Mouse (Mus musculus): ENCODE results near the gene Mocs3. TPM values are rescaled to one million over a fixed set of nuclear protein-coding genes. Genes with fewer than 3 reads are reported as not detected.
A peak's percentile ranks its signal among the peaks of the same experiment; 100 is the strongest.

The Mocs3 gene
- polyA plus RNA-seq, 1 experiment = not detected

- TF ChIP-seq CTCF (IDR thresholded peaks at IDR 0.05; ENCODE audit: insufficient read depth, low read depth, low read length) (no peak), POLR2A (IDR thresholded peaks at IDR 0.05; ENCODE audit: insufficient read depth, low read depth, low read length) (no peak)
- Histone ChIP-seq H3K27ac (ENCODE audit: insufficient read depth, low read depth, low read length) (no peak overlapping the region), H3K4me3 (ENCODE audit: insufficient read depth, low read depth, low read length) (peak overlapping the region; percentile 65), H3K4me1 (ENCODE audit: control insufficient read depth, insufficient read depth, low read length) (peaks cover 16% of the 10 kb centered on the region)
- 67% methylated on average over 33 of the region's 33 CpGs for WGBS
Measured at GRCm38 (mm10) chr2:168231471-168231829, 1.0 kb downstream of the Mocs3 start.

GRCm38 (mm10) chr2:168233286-168233685 lies 2.9 kb downstream of the Mocs3 start:
- 90% methylated on average over 5 of the region's 5 CpGs for WGBS

DNA sequence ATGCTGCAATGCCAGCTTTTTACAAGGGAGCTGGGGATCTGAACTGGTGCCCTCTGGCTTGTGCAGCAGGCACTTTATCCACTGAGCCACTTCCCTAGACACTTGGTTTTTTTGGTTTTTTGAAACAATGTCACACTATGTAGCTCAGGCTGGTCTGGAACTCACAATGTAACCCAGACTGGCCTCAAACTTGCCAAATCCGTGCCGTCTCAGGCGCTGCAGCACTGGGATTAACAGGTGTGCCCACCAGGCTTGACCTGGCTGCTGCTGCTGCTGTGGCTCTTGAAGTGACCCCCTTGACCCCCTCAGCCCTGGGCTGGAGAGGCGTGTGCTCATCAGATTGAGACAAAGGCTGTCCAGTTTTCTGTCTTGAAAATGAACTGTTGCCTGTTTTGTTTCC lies 7.9 kb downstream of the Mocs3 start:
- peaks cover 2% of the 10 kb centered on the region; the same call in 1 of the 2 replicates for H3K4me1 ChIP-seq (ENCODE audit: control insufficient read depth, insufficient read depth, low read length)
- no peak overlapping the region for H3K27ac ChIP-seq (ENCODE audit: insufficient read depth, low read depth, low read length)
- no peak overlapping the region for H3K4me3 ChIP-seq (ENCODE audit: insufficient read depth, low read depth, low read length)
- TF ChIP-seq CTCF (IDR thresholded peaks at IDR 0.05; ENCODE audit: insufficient read depth, low read depth, low read length) (no peak), POLR2A (IDR thresholded peaks at IDR 0.05; ENCODE audit: insufficient read depth, low read depth, low read length) (no peak)
- WGBS = 89% methylated on average over 4 of the region's 4 CpGs

More at GRCm38 (mm10) chr2:168233286-168233685, 2.9 kb downstream of the Mocs3 start:
- TF ChIP-seq CTCF (IDR thresholded peaks at IDR 0.05; ENCODE audit: insufficient read depth, low read depth, low read length) (no peak), POLR2A (IDR thresholded peaks at IDR 0.05; ENCODE audit: insufficient read depth, low read depth, low read length) (no peak)
- Histone ChIP-seq H3K4me3 (ENCODE audit: insufficient read depth, low read depth, low read length) (no peak overlapping the region), H3K27ac (ENCODE audit: insufficient read depth, low read depth, low read length) (no peak overlapping the region), H3K4me1 (ENCODE audit: control insufficient read depth, insufficient read depth, low read length) (peaks cover 16% of the 10 kb centered on the region)

- Histone ChIP-seq H3K4me3 (ENCODE audit: insufficient read depth, low read depth, low read length) (no peak overlapping the region), H3K4me1 (ENCODE audit: control insufficient read depth, insufficient read depth, low read length) (no peaks in the 10 kb centered on the region), H3K27ac (ENCODE audit: insufficient read depth, low read depth, low read length) (no peak overlapping the region)
- no peak for TF ChIP-seq CTCF (IDR thresholded peaks at IDR 0.05; ENCODE audit: insufficient read depth, low read depth, low read length)
- TF ChIP-seq POLR2A (IDR thresholded peaks at IDR 0.05; ENCODE audit: insufficient read depth, low read depth, low read length) = no peak
Measured at GRCm38 (mm10) chr2:168242841-168243240, 12.4 kb downstream of the Mocs3 start.

DNA sequence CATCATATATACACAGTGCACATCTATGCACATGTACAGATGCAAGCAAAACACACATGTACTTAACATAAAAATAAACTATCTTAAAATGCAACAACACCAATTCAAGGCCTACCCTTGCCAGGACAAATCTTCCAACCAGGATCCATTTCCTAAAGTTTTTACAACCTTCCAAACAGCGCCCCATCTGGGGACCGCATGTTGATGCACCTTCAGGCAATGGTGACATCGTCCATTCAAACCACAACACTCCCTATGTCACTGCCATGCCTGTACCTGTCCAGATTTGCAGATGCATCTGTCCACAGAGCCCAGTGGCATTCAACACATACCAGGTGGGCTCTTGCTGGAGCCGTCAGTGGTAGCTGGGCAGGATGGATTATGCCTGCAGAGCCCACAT lies 12.9 kb downstream of the Mocs3 start:
- H3K4me1 ChIP-seq (ENCODE audit: control insufficient read depth, insufficient read depth, low read length) = no peaks in the 10 kb centered on the region
- no peak for TF ChIP-seq POLR2A (IDR thresholded peaks at IDR 0.05; ENCODE audit: insufficient read depth, low read depth, low read length)
- no peak for TF ChIP-seq CTCF (IDR thresholded peaks at IDR 0.05; ENCODE audit: insufficient read depth, low read depth, low read length)
- 80% methylated on average over 4 of the region's 4 CpGs for WGBS

GRCm38 (mm10) chr2:168245571-168245970 lies 15.1 kb downstream of the Mocs3 start:
- TF ChIP-seq CTCF (IDR thresholded peaks at IDR 0.05; ENCODE audit: insufficient read depth, low read depth, low read length) (no peak), POLR2A (IDR thresholded peaks at IDR 0.05; ENCODE audit: insufficient read depth, low read depth, low read length) (no peak)
- Histone ChIP-seq H3K27ac (ENCODE audit: insufficient read depth, low read depth, low read length) (no peak overlapping the region), H3K4me3 (ENCODE audit: insufficient read depth, low read depth, low read length) (no peak overlapping the region), H3K4me1 (ENCODE audit: control insufficient read depth, insufficient read depth, low read length) (no peaks in the 10 kb centered on the region)
- 53% methylated on average over 8 of the region's 8 CpGs for WGBS

More for the DNA sequence above, 12.9 kb downstream of the Mocs3 start:
- Histone ChIP-seq H3K27ac (ENCODE audit: insufficient read depth, low read depth, low read length) (no peak overlapping the region), H3K4me3 (ENCODE audit: insufficient read depth, low read depth, low read length) (no peak overlapping the region)

DNA sequence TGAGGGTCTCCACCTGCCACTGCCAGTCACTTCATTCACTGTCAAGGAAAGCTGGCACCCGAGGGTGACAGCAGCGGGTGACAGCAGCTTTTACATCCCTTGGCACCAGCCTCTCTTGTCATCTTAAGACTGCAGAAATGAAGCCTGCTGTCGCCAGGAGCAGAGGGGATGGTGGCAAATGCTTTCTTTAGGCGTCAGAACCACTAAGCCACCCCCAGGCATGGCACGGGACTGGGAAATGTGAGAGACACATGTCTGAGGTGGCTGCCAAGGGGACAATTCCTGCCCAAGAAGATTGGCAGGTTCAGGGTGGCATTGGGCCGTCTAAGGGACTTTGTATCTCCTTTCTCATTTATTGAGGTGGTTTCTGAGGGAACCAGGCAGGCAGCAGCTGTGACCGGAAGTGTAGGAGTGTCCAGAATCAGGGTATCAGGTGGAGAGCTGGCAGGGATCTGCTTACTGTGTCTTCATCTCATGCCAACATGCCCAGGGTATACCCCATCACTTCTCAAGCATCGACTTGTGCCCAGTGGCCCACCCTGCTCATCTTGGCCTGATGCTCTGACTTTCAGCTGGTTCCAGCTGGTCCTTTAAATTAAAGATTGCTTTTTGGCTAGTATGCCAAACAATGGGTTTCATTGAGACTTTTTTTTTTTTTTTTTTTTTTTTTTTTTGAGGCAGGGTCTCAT lies 17.9 kb downstream of the Mocs3 start:
- Histone ChIP-seq H3K4me3 (ENCODE audit: insufficient read depth, low read depth, low read length) (no peak overlapping the region), H3K4me1 (ENCODE audit: control insufficient read depth, insufficient read depth, low read length) (no peaks in the 10 kb centered on the region), H3K27ac (ENCODE audit: insufficient read depth, low read depth, low read length) (no peak overlapping the region)
- TF ChIP-seq POLR2A (IDR thresholded peaks at IDR 0.05; ENCODE audit: insufficient read depth, low read depth, low read length) = no peak
- no peak for TF ChIP-seq CTCF (IDR thresholded peaks at IDR 0.05; ENCODE audit: insufficient read depth, low read depth, low read length)
- WGBS = 61% methylated on average over 8 of the region's 8 CpGs

- TF ChIP-seq POLR2A (IDR thresholded peaks at IDR 0.05; ENCODE audit: insufficient read depth, low read depth, low read length) (no peak), CTCF (IDR thresholded peaks at IDR 0.05; ENCODE audit: insufficient read depth, low read depth, low read length) (no peak)
- Histone ChIP-seq H3K27ac (ENCODE audit: insufficient read depth, low read depth, low read length) (no peak overlapping the region), H3K4me3 (ENCODE audit: insufficient read depth, low read depth, low read length) (no peak overlapping the region), H3K4me1 (ENCODE audit: control insufficient read depth, insufficient read depth, low read length) (no peaks in the 10 kb centered on the region)
- 41% methylated on average over 2 of the region's 2 CpGs for WGBS
Measured at GRCm38 (mm10) chr2:168248856-168249245, 18.4 kb downstream of the Mocs3 start.

DNA sequence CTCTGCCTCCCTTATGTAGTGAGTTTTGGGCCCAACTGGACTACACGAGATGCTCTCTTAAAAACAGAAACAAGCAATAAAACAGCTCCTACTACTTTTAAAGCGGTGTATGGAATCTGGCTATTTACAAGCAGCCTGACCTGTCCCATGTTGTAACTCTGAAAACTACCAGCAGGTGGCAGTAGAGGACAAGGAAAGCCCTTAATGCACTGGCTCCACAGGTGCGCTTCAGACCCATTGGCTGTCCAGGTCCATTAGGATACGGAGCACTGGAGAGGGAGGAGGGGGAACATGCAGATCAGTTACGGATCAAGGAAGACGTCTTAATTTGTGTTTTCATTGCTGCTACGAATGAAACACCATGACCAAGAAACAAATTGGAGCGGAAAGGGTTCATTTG lies 19.8 kb downstream of the Mocs3 start:
- no peak overlapping the region for H3K27ac ChIP-seq (ENCODE audit: insufficient read depth, low read depth, low read length)
- H3K4me1 ChIP-seq (ENCODE audit: control insufficient read depth, insufficient read depth, low read length) = no peaks in the 10 kb centered on the region
- no peak overlapping the region for H3K4me3 ChIP-seq (ENCODE audit: insufficient read depth, low read depth, low read length)
- 15% methylated on average over 8 of the region's 8 CpGs for WGBS
- TF ChIP-seq POLR2A (IDR thresholded peaks at IDR 0.05; ENCODE audit: insufficient read depth, low read depth, low read length) (no peak), CTCF (IDR thresholded peaks at IDR 0.05; ENCODE audit: insufficient read depth, low read depth, low read length) (peak; percentile 63)
